Mouse (Mus musculus): ENCODE data around the gene Tmem185b. TPM values are rescaled to one million over a fixed set of nuclear protein-coding genes. Genes with fewer than 3 reads are reported as not detected.

The Tmem185b gene
- polyA plus RNA-seq, 1 experiment from 2014 or later, result 13.5 TPM

DNA sequence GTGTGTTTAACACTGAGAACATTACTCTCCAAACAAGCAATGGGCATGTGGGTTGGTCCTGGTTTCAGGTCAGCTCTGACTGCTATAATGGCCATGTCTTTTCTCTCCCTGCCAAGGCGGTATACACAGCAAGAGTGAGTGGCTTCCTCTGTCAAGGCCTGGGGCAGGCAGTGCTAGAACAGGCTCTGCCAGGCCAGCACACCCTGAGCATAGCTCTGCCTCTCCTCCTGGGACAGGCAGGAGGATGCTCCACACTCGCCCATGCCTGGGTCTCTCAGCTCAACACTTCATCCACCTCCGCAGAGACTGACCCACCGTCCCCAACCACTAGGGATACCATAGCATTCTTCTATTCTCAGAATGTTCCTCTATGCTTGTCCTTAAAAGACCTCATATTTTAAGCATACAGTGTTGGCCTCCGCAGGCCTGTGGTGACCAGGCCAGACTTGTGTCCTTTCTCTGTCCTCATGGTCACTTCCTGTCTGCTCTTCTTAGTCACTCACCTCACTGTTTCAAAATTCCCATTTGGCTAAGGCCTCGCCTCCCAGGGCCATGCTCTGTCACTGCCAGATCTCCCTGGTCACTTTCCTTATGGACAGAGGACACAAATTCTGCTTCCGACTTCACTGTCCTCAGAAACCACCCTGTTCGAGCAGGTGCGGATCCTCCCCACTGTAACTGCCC is 31.1 kb upstream of the Tmem185b start:
- 93% methylated on average over 9 of the region's 9 CpGs for WGBS (ENCODE audit: missing documents)
- H3K36me3 ChIP-seq (ENCODE audit: inconsistent target), result no peaks in the 10 kb centered on the region; the same call in 1 of the 2 replicates

DNA sequence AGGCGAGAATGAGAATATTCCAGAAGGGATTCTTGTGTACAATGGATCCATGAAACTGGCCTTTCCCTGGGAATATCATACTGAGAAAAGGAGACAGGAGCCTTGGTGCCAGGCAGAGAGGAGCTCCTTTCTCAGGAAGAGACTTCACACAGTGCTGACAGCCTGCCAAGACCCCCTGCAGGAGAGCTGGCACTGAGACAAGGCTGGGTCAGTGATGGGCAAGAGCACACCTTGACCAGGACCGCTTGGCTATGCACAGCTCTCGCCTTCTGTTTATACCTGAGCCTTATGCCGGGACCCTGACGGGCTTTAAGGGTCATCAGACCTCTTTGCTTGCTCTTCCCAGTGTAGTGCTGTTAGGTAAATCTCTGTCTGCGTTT is 30.6 kb upstream of the Tmem185b start:
- H3K4me3 ChIP-seq (ENCODE audit: inconsistent target), result no peak overlapping the region
- H3K36me3 ChIP-seq (ENCODE audit: inconsistent target), result no peaks in the 10 kb centered on the region; the same call in 1 of the 2 replicates
- 90% methylated on average over 6 of the region's 6 CpGs for WGBS (ENCODE audit: missing documents)
- H3K27ac ChIP-seq, result no peak overlapping the region
- peaks cover 100% of the 10 kb centered on the region for H3K79me2 ChIP-seq (ENCODE audit: inconsistent target)

More for the DNA sequence above, 31.1 kb upstream of the Tmem185b start:
- no peak overlapping the region for H3K4me3 ChIP-seq (ENCODE audit: inconsistent target)
- peaks cover 100% of the 10 kb centered on the region for H3K79me2 ChIP-seq (ENCODE audit: inconsistent target)
- no peak overlapping the region for H3K27ac ChIP-seq

DNA sequence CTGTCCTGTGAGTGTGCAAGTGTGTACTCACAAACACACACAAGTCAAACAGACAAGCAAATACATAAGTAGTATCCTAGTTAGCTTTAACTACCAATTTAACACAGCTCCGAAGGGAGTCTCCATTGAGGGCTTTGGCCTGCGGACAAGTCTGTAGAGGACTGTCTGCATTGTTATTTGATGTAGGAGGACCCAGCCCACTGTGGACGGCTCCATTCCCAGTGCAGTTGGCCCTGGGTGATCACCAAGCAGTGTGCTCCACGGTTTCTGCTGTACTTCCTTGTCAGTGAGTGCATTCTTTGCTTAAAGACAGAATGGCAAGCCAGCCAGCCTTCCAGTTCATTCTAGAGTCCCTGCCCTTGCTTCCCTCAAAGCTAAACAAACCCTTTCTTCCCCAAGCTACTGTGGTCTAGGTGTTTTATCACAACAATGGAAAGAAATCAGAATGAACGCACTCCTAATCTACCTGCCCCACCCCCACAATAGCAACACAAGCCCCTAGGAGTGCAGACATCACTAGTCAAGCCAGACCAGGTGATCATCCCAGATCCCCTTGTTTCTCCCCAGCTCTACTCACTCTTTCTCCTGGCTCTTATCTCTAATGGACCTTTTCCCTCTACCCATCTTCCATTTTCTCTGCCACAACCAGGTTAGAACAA is 28.5 kb upstream of the Tmem185b start:
- 87% methylated on average over 5 of the region's 5 CpGs for WGBS (ENCODE audit: missing documents)

DNA sequence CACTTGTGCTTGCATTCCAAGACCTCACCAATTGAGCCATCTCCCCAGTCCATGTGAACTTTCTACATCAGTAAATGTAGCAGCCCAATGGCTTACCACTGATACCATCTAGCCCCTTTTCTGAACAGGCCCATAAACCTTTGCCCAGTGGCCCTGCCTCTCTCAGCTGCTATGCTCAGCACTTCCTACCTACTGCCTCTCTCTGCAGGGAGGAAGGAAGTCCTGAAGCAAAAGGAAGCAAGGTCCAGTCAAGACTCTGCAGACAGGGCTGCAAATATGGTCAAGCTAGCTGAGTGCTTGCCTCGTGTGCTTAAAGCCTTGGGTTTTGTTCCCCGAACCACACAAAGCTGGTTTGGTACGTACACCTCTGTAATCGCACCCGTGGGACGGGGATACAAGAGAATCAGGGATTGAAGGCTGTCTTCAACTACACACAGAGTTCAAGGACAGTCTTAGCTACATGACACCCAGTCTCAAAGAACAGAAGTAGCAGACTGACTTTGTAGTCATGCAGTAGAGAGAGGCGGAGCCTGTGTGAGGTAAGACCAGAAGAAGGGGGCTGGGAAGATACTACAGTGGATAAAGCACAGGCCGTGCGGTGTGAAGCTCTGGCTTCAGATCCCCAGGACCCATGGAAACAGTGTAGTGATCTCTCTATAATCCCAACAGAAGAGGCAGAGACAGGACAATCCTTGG is 27.3 kb upstream of the Tmem185b start:
- Histone ChIP-seq H3K27ac (peak overlapping the region; percentile 53), H3K4me3 (ENCODE audit: inconsistent target) (no peak overlapping the region)
- WGBS (ENCODE audit: missing documents), result 75% methylated on average over 9 of the region's 9 CpGs

More for the DNA sequence above, 28.5 kb upstream of the Tmem185b start:
- H3K79me2 ChIP-seq (ENCODE audit: inconsistent target), result peaks cover 100% of the 10 kb centered on the region
- peaks cover 5% of the 10 kb centered on the region; the same call in 1 of the 2 replicates for H3K36me3 ChIP-seq (ENCODE audit: inconsistent target)
- H3K4me3 ChIP-seq (ENCODE audit: inconsistent target), result no peak overlapping the region
- H3K27ac ChIP-seq, result peak overlapping the region; percentile 53; the same call in 1 of the 2 replicates

DNA sequence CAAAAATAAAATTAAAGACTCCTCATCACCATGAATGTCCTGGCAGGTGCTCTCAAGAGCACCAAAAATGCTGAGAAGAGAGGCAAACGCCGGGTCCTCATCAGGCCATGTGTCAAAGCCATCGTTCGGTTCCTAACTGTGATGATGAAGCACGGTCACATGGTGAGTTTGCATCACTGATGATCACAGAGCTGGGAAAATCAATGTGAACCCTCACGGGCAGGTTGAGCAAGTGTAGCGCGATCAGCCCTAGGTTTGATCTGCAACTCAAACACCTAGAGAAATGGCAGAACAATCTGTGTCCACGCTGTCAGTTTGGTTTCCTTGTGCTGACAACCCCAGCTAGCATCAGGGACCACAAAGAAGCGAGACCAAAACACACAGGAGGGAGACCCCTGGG is 26.5 kb upstream of the Tmem185b start:
- Histone ChIP-seq H3K4me3 (ENCODE audit: inconsistent target) (no peak overlapping the region), H3K27ac (peak overlapping the region; percentile 53), H3K79me2 (ENCODE audit: inconsistent target) (peaks cover 99% of the 10 kb centered on the region), H3K36me3 (ENCODE audit: inconsistent target) (peaks cover 5% of the 10 kb centered on the region; the same call in 1 of the 2 replicates)
- 93% methylated on average over 10 of the region's 10 CpGs for WGBS (ENCODE audit: missing documents)

More for the DNA sequence above, 27.3 kb upstream of the Tmem185b start:
- peaks cover 5% of the 10 kb centered on the region; the same call in 1 of the 2 replicates for H3K36me3 ChIP-seq (ENCODE audit: inconsistent target)
- peaks cover 100% of the 10 kb centered on the region for H3K79me2 ChIP-seq (ENCODE audit: inconsistent target)

DNA sequence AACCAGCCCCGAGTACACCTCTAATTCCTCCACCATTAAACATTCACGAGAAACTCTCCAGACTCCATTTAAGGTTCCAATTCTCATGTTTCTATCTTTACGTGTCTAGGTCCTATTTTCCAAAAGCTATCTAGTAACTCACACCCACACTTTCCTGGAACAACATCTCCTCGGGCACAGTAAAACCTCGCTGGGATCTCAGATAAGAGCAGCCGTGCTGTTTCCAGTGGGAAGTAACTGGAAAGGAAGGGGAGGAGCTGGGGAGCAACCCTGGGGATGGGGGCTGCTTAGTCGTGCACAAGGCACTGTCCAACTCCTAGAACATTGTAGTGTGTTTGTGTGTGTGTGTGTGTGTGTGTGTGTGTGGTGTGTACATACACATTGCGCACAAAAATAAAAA is 24.1 kb upstream of the Tmem185b start:
- Histone ChIP-seq H3K4me3 (ENCODE audit: inconsistent target) (no peak overlapping the region), H3K36me3 (ENCODE audit: inconsistent target) (peaks cover 5% of the 10 kb centered on the region; the same call in 1 of the 2 replicates), H3K79me2 (ENCODE audit: inconsistent target) (peaks cover 75% of the 10 kb centered on the region), H3K27ac (no peak overlapping the region)
- WGBS (ENCODE audit: missing documents), result 91% methylated on average over 8 of the region's 8 CpGs

DNA sequence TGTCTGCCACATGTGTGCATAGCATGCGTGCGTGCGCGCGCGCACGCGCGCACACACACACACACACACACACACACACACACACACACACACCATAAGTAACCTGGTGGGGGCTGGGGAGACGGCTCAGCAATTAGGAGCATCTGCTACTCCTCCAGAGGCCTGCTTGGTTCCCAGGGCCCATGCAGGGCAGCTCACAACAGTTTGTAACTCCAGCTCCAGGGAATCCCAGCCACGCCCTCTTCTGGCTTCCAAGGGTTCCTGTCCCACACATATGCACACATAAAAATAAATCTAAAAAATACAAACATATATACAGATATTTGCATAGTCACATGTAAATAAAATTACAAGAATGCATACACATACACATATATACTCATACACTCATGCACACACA is 23.2 kb upstream of the Tmem185b start:
- Histone ChIP-seq H3K79me2 (ENCODE audit: inconsistent target) (peaks cover 66% of the 10 kb centered on the region), H3K27ac (peak overlapping the region; percentile 97), H3K4me3 (ENCODE audit: inconsistent target) (peak overlapping the region; percentile 87), H3K36me3 (ENCODE audit: inconsistent target) (peaks cover 5% of the 10 kb centered on the region; the same call in 1 of the 2 replicates)
- WGBS (ENCODE audit: missing documents), result 14% methylated on average over 8 of the region's 11 CpGs

DNA sequence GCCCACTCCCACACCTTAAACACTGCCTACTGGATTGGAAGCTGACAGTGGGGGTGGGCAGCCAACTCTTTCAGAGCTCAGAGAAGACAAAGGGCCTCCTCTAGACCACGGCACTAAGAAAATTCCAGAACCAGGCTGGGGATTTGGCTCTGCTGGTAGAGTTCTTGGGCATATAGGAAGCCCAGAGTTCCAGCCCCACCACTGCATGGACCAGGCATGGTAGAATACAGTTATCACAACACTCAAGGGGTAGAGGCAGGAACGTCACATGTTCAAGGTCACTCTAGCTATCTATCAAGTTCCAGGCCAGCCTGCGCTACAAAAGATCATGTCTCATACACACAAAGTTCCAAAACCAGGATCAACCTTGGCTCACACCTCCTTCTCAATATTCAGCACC is 22.8 kb upstream of the Tmem185b start:
- Histone ChIP-seq H3K36me3 (ENCODE audit: inconsistent target) (peaks cover 5% of the 10 kb centered on the region; the same call in 1 of the 2 replicates), H3K4me3 (ENCODE audit: inconsistent target) (peak overlapping the region; percentile 87), H3K79me2 (ENCODE audit: inconsistent target) (peaks cover 62% of the 10 kb centered on the region), H3K27ac (peak overlapping the region; percentile 97)
- 91% methylated on average over 3 of the region's 3 CpGs for whole genome bisulfite sequencing (ENCODE audit: missing documents)

DNA sequence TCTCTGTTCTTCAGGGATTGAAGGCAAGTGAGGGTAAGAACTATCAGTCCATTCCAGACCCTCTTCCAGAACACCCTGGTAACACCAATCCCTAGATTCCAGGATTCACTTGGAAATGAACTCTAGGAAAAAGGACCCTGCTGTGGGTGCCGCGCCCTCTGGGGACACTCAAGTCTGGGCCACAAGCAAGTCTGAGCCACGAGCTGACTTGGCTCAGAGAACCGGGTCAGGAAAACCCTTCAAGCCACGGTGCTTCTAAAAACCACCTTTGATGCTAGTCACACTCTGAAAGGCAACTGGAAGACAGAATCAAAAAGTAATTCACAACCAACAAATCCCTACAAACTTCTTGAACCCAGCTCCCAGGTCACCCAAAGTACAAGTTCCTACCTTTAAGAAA is 22.2 kb upstream of the Tmem185b start:
- Histone ChIP-seq H3K4me3 (ENCODE audit: inconsistent target) (peak overlapping the region; percentile 87), H3K36me3 (ENCODE audit: inconsistent target) (peaks cover 5% of the 10 kb centered on the region; the same call in 1 of the 2 replicates), H3K27ac (peak overlapping the region; percentile 97), H3K79me2 (ENCODE audit: inconsistent target) (peaks cover 55% of the 10 kb centered on the region)
- 45% methylated on average over 5 of the region's 5 CpGs for WGBS (ENCODE audit: missing documents)

DNA sequence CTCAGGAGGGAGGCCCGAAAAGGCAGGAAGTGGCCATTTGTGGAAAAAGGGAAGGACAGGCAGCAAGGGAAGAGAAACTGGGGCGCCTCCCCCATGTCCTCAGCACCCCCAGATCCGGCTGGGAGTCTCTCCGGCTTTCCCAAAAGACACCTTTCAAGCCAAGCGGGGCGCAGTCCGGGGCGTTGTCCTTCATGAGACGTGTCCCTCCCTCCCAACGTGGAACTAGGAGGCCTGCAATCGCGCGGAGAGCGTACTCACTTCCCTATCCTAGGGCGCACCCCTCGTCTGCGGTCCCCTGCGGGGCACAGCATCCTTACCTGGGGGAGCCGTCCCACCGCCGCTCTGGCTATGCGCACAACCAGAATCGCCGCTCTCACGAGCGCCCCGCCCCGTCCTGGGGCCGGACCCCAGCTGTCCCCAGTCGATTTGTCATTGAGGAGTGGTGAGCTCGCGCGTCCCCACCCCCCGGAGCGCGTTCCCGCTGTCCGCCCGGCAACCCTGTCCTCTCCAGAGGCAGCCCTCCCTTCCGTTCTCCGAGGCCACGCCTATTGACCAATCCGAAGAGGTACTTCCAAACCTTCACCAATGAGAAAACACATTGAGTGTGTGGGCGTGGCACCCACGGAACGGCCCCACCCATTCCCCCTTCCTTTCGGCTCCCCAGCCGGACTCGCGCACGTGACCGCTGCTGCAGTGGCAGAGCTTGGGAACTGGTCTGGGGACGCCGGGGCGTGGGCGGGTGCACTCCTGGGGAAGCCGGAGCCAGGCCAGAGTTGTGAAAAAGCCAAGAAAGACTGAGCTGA is 21.5 kb upstream of the Tmem185b start, which contains the start of gene Ralb:
Ralb (minus strand) TSS at position 535 of the 803 bp plus-strand sequence.
- Histone ChIP-seq H3K79me2 (ENCODE audit: inconsistent target) (peaks cover 49% of the 10 kb centered on the region), H3K4me3 (ENCODE audit: inconsistent target) (peak within 1 kb of the TSS; percentile 87), H3K36me3 (ENCODE audit: inconsistent target) (peaks cover 5% of the 10 kb centered on the region; the same call in 1 of the 2 replicates), H3K27ac (peak within 1 kb of the TSS; percentile 97)
- under 1% methylated on average over 57 of the region's 57 CpGs for WGBS (ENCODE audit: missing documents)

DNA sequence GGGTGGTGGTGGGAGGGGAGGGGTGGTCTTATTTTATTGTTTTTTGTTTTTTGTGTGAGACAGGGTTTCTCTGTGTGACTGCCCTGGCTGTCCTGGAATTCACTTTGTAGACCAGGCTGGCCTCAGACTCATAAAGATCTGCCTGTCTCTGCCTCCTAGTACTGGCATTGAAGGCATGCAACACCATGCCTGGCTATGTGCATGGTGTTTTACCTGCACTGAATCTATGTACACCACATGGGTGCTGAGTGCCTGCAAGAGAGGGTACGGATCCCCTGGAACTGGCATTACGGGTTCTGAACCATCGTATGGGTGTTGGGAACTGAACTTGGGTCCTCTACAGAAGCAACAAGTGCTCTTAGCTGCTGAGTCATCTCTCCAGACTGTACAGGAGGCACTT is 20.0 kb upstream of the Tmem185b start:
- H3K4me3 ChIP-seq (ENCODE audit: inconsistent target), result no peak overlapping the region
- 78% methylated on average over 3 of the region's 3 CpGs for WGBS (ENCODE audit: missing documents)
- H3K36me3 ChIP-seq (ENCODE audit: inconsistent target), result no peaks in the 10 kb centered on the region; the same call in 1 of the 2 replicates
- H3K79me2 ChIP-seq (ENCODE audit: inconsistent target), result peaks cover 34% of the 10 kb centered on the region
- no peak overlapping the region for H3K27ac ChIP-seq

DNA sequence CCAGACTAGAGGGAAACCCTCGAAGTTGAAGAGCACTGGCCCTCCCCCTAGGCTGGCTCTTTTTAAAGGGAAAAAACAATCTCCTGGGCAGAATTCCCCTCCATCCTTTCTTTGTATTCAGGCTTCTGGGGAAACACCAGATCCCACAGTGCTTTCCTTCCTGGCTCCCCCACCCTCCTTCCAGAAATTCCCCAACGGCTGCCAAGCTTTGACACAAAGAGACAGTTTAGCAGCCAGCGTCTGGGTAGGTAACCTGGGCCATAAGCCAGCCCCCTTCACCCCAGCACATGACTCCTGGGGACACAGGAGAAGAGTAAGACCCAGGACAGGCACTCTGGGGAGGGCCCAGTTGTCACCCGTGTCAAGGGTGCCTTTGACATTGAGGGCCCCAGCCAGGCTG is 17.4 kb upstream of the Tmem185b start:
- Histone ChIP-seq H3K27ac (no peak overlapping the region), H3K79me2 (ENCODE audit: inconsistent target) (peaks cover 8% of the 10 kb centered on the region), H3K4me3 (ENCODE audit: inconsistent target) (no peak overlapping the region), H3K36me3 (ENCODE audit: inconsistent target) (no peaks in the 10 kb centered on the region)
- 87% methylated on average over 4 of the region's 4 CpGs for WGBS (ENCODE audit: missing documents)

DNA sequence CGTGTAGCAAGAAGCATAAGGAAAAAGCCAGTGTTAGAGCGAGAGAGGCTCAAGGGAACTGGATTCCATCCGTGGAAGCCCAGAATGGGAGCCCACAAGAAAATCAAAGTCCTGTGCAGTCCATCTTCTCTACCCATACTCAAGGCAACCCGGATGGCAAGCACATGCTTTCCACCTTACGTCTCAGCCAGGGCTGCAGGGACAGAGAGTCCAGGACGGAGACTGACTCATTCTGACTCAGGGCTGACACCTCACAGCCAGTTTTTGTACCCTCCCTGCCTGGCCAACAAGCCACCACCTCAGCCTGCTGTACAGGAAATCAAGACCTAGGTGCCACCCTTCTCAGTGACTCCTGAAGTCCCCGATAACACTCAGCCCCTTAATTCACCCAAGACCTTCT is 16.5 kb upstream of the Tmem185b start:
- WGBS (ENCODE audit: missing documents), result 83% methylated on average over 7 of the region's 7 CpGs
- H3K36me3 ChIP-seq (ENCODE audit: inconsistent target), result no peaks in the 10 kb centered on the region

DNA sequence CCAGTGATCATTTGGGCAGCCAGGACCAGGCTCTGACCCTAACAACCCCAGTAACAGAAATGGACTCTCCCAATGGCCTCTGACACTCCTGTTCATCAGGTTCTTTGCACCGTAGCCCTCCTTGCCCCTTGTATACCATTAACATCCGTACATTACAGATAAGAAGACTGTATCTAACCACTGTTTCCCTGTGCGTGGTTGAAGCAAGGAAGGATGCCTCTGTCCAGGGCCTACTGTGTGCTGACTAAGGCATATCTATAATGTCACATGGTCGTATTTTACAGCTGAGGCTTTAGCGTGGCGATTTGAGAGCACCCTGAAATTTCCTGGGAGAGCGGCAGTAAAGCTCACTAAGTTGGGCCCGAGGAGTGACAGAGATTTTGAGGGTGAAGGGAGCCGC is 15.6 kb upstream of the Tmem185b start:
- H3K4me3 ChIP-seq (ENCODE audit: inconsistent target), result no peak overlapping the region
- H3K27ac ChIP-seq, result no peak overlapping the region
- H3K36me3 ChIP-seq (ENCODE audit: inconsistent target), result no peaks in the 10 kb centered on the region
- 78% methylated on average over 8 of the region's 9 CpGs for WGBS (ENCODE audit: missing documents)
- no peaks in the 10 kb centered on the region for H3K79me2 ChIP-seq (ENCODE audit: inconsistent target)

More for the DNA sequence above, 16.5 kb upstream of the Tmem185b start:
- Histone ChIP-seq H3K79me2 (ENCODE audit: inconsistent target) (no peaks in the 10 kb centered on the region), H3K27ac (no peak overlapping the region), H3K4me3 (ENCODE audit: inconsistent target) (no peak overlapping the region)

All from macrophage (primary cell).